Mouse (Mus musculus) liver, embryonic 14.5 days (tissue): ENCODE data around the gene BC035044.

Experiments used
- CTCF ChIP-seq: IDR thresholded peaks from 2 replicates; pipeline ENCODE4 v1.5.1; 2016; ENCODE audit warnings: antibody characterized with exemption, low read depth, control low read depth
- EP300 ChIP-seq: IDR thresholded peaks from 2 replicates; pipeline ENCODE4 v1.6.1; 2016; ENCODE audit warnings: antibody characterized with exemption, low read depth

DNA sequence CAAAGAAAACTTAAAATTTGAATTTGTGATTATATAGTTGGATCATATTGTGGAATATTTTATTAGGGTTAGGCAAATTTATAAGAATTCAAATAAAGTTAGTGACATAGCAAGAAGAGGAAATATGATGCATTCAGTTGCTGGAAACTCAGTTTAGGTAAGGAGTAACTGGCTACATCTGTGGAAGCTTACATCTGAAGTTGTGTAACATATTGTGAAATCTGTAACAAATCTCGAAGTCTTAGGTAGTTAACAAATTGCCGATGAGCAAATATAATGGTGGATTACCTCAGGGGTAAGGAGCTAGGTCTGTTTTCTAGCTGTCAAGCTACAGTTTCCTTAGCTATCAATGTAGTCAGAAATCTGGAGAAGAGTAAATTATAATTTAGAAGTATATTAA lies 26.4 kb upstream of the BC035044 start:
- TF ChIP-seq CTCF = no peak
- no peak for TF ChIP-seq EP300
